Mouse (Mus musculus): Measurements from ENCODE around the gene Myo3b.

Gene Myo3b

DNA sequence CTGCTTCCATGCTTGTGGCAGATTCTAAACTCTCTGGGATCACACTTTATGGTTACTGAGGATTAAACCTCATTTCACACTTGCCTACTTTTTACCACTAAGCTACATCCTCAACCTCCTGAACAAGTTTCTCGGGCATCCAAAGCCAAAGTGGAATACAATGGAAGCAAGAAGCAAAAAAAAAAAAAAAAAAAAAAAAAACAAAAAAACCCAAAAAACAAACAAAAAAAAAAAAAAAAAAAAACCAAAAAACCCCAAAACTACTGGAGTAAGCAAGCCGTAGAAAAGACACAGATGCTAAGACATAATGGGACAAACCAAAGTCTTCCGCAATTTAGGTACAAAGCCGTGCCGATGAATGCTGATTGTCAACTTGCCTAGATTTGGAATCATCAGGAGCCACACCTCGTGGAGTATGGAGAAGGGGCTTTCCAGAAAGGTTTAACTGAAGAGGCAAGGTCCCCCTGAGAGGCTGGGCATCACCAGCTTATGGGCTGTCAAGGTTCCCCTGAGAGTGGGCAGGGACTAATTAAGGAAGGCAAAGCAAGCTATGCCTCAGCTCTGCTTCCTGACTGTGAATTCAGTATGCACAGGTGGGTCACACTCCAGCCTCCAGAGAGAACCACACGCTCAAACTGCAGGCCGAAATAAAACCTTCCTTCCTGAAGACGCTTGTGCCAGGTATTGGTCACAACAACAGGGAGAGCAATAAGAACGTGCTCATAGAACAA is 313.7 kb downstream of the Myo3b start:
- DNase-seq (ENCODE audit: low read depth, low spot score), result no peak

- no peak for DNase-seq (ENCODE audit: low read depth, low spot score)
Measured at GRCm38 (mm10) chr2:70354056-70354455, 315.1 kb downstream of the Myo3b start.

- no peak for DNase-seq (ENCODE audit: low read depth, low spot score)
Measured at GRCm38 (mm10) chr2:70355026-70355425, 316.1 kb downstream of the Myo3b start.

- DNase-seq (ENCODE audit: low read depth, low spot score), result no peak
Measured at GRCm38 (mm10) chr2:70369421-70369820, 330.5 kb downstream of the Myo3b start.

GRCm38 (mm10) chr2:70379341-70379740 is 340.4 kb downstream of the Myo3b start:
- no peak for DNase-seq (ENCODE audit: low read depth, low spot score)

GRCm38 (mm10) chr2:70379939-70380338 is 341.0 kb downstream of the Myo3b start:
- DNase-seq (ENCODE audit: low read depth, low spot score), result no peak

- DNase-seq (ENCODE audit: low read depth, low spot score), result no peak
Measured at GRCm38 (mm10) chr2:70388645-70389044, 349.7 kb downstream of the Myo3b start.

GRCm38 (mm10) chr2:70389162-70389561 is 350.2 kb downstream of the Myo3b start:
- DNase-seq (ENCODE audit: low read depth, low spot score), result no peak

GRCm38 (mm10) chr2:70397734-70398276 is 358.9 kb downstream of the Myo3b start:
- no peak for DNase-seq (ENCODE audit: low read depth, low spot score)

DNA sequence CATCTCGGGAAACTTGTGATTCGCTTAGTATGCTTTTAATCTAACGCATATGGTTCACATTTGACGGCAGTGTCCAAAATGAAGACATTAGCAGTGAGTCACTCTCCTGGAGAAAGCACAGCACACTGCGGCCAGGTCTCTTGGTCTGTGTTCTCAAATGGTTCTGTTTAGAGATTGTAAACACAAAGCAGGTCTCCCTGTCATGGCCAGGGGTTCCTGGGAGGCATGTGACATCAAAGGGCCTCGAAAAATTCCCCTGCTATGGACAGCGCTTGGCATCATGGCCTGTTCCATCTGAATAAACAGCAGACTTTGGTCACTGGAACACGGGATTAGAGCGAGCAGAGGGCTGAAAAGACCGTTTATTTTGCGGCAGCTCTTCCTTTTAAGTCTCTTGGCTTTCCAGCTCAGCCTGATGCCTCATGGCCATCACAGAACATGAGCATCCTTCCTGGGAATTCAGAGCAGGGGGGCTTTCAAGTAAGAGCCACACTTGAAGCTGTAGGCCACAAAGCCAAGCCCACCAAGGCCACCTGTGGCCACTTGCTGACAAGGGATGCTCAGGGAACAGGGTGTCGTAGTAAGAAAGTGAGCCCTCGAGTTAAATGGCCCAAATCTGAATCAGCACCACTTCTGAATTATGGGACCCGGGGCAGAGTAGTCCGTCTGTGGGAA is 360.7 kb downstream of the Myo3b start:
- DNase-seq (ENCODE audit: low read depth, low spot score), result no peak

- DNase-seq (ENCODE audit: low read depth, low spot score), result no peak
Measured at GRCm38 (mm10) chr2:70400321-70400720, 361.4 kb downstream of the Myo3b start.

- no peak for DNase-seq (ENCODE audit: low read depth, low spot score)
Measured at GRCm38 (mm10) chr2:70404301-70404700, 365.4 kb downstream of the Myo3b start.

DNA sequence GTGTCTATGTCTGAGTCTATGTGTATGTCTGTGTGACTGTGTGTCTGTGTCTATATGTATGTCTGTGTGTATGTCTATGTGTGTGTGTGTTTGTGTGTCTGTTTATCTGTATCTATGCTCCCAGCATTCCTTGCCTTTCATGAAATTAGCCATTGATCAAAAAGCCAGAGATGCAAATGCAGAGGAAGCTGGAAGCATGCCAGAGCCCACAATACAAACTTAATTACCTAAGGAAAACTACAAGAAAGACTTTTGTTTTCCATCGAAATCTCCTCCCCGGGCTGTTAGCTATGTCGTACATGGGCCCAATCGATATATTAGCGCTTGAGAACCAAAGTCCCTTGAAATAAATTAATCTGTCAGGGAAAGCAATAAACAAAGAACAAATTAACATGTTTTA is 367.9 kb downstream of the Myo3b start:
- DNase-seq (ENCODE audit: low read depth, low spot score), result no peak

GRCm38 (mm10) chr2:70407729-70408128 is 368.8 kb downstream of the Myo3b start:
- no peak for DNase-seq (ENCODE audit: low read depth, low spot score)

DNA sequence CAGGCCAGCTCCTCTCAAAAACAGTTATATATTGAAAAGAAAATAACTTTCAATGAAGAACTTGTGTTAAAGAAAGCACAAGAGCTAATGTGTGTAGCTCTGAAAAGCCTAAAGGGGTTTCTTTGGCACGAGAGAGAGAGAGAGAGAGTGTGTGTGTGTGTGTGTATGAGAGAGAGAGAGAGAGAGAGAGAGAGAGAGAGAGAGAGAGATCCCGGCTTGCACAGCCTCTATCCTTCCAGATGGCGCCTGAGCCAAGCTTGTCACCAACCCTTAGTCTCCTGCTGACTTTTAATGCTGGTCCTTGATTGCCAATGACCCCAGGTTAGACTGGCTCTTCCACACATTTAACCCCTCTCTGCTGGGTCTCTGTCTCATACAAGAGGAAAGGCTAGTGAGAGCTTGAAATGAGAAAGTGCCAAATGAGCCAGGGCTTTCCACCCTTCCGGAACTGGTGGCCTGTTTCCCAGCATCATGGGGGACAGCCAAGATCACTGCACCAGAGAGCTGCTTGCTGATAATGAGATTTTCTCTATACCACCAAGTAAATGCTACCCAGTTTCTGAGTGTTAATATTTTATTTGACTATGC is 371.5 kb downstream of the Myo3b start:
- DNase-seq (ENCODE audit: low read depth, low spot score), result no peak

DNA sequence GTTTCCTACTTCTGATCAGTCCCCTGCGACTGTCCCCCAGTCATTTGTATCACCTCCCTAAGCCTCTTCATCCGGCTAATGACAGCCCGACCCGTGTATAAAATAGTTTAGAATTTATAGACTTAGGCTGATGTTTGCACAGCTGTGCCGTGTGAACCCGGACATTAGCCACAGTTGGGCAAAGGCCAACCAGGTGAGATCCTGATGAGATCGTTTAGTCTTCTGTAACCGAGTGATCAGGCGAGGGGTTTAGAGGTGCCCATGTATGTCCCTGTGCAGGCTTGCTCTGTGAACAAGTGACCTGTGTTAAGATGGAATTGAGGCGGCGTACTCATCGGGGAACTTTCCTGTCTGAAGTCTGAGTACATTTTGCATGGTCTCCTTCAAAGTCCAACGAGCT is 373.4 kb downstream of the Myo3b start:
- no peak for DNase-seq (ENCODE audit: low read depth, low spot score)

DNA sequence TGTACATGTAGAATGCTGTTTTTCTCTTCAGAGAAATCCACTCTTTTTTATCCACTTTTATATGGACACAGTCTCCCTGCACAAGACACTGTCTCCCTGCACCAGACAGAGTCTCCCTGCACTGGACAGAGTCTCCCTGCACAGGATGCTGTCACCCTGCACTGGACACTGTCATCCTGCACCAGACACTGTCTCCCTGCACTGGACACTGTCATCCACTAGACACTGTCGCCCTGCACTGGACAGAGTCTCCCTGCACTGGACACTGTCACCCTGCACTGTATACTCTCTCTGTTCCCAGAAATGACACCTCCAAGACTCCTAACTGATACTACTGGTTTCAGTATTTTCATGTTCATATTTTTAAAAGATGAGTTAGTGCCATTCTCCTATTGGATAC is 375.5 kb downstream of the Myo3b start:
- DNase-seq (ENCODE audit: low read depth, low spot score), result no peak

GRCm38 (mm10) chr2:70415521-70415920 is 376.6 kb downstream of the Myo3b start:
- DNase-seq (ENCODE audit: low read depth, low spot score), result no peak

- no peak for DNase-seq (ENCODE audit: low read depth, low spot score)
Measured at GRCm38 (mm10) chr2:70419336-70419735, 380.4 kb downstream of the Myo3b start.

DNA sequence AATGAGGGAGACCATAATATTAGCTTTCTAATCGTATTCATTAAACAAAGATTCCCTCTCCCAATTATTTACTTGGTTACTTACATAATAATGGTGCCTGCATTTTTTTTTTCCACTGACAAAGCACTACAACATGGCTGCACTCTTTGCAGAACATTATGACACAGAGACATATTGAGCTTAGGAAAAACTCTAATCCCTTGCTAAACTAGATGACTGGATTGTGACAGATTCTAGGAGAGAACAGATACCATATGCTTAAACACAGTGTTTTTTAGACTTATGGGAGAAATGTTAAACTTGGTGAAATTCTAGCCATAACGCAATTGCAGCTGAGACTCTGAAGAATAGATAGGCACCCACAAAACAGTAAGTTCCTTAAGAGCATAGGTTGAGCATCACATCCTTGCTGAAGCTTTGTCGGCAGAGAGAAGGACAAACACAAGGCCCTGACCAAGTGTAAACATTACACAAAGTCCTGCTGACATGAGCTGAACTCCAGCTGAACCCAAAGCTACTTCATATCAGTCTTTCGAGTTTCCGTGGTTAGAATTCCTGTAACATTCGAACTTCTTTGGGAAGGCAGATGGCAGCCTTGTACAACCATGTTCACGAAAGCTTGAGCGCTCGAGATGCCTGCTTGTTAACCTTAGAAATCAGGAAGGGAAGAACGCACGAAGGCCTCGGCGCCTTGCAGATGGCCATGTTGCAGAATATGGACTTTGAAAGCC is 382.4 kb downstream of the Myo3b start:
- no peak for DNase-seq (ENCODE audit: low read depth, low spot score)

GRCm38 (mm10) chr2:70425611-70426010 is 386.7 kb downstream of the Myo3b start:
- DNase-seq (ENCODE audit: low read depth, low spot score), result no peak

DNA sequence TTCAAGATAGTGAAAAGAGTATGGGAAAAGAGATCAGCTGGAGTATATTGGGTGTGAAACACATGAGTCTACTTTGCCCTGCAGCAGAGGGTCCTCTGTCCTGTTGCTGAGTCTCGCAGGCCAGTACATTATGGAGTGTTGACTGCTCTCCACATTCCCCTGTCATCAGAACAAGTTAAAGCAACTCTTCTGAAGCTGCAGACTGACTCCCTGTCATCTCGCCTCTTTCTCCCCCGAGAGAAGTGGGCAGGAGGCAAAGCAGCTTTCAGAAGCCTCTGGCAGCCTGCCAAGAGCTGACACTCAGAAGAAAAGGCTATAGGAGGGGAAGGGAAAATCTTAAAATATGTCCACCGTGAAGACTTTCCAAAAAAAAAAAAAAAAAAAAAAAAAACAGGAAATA is 404.1 kb downstream of the Myo3b start:
- DNase-seq (ENCODE audit: low read depth, low spot score), result no peak

All from WW6 (cell line).